Mouse (Mus musculus) heart, embryonic 13.5 days (tissue): Measurements from ENCODE around the gene Fam114a2. TPM values are rescaled to one million over a fixed set of nuclear protein-coding genes. Genes with fewer than 3 reads are reported as not detected.

Source experiments
- polyA plus RNA-seq: library from polyadenylated mRNA; unstranded; fragments of >200 nt; fragmentation: Nextera tagmentation; extraction: Ambion mirVana; gene quantifications from 2 replicates; pipeline ENCODE4 v1.2.1, GENCODE M21; 2015

Fam114a2 gene
- polyA plus RNA-seq, 1 experiment from 2014 or later: 63.5 TPM

Other genes with a start within 250 kb of the Fam114a2 start
- gene Mfap3, start within 50 bp of the Fam114a2 start, polyA plus RNA-seq: 27.2 and 31.3 TPM in 2 replicates
- gene Galnt10, start 126.8 kb upstream of the Fam114a2 start, polyA plus RNA-seq: 10.3 and 11.4 TPM in 2 replicates